Mouse (Mus musculus): ENCODE data around the gene Prpf39. TPM values are rescaled to one million over a fixed set of nuclear protein-coding genes. Genes with fewer than 3 reads are reported as not detected.

Prpf39 gene
- polyA plus RNA-seq (2014; fragmentation: Nextera tagmentation; extraction: Ambion mirVana) = 63.9 and 69.6 TPM in 2 replicates

GRCm38 (mm10) chr12:65036190-65036870 is at the start of gene Prpf39:
TSS of gene Prpf39 (plus strand) at chr12:65036333.
- Histone ChIP-seq H3K9me3 (ENCODE audit: control insufficient read depth, low read length) (no peaks in the 10 kb centered on the region), H3K27me3 (ENCODE audit: control insufficient read depth, insufficient read depth, low read length) (no peaks in the 10 kb centered on the region), H3K4me1 (ENCODE audit: control insufficient read depth, insufficient read depth, low read length) (peaks cover 11% of the 10 kb centered on the region), H3K36me3 (ENCODE audit: control insufficient read depth, insufficient read depth, low read length) (no peaks in the 10 kb centered on the region; the same call in 1 of the 2 replicates), H3K4me3 (ENCODE audit: low read depth, low read length) (peak within 1 kb of the TSS; percentile 95), H3K9ac (ENCODE audit: low read length) (peak within 1 kb of the TSS; percentile 91), H3K4me2 (peak within 1 kb of the TSS; percentile 64), H3K27ac (ENCODE audit: low read depth, low read length) (peak within 1 kb of the TSS; percentile 67; the same call in 1 of the 2 replicates)
- peak; percentile 98 for DNase-seq (ENCODE audit: low spot score, missing footprints)
- ATAC-seq (ENCODE audit: low FRiP score) = peak; percentile 97
- under 1% methylated on average over 64 of the region's 65 CpGs for WGBS

DNA sequence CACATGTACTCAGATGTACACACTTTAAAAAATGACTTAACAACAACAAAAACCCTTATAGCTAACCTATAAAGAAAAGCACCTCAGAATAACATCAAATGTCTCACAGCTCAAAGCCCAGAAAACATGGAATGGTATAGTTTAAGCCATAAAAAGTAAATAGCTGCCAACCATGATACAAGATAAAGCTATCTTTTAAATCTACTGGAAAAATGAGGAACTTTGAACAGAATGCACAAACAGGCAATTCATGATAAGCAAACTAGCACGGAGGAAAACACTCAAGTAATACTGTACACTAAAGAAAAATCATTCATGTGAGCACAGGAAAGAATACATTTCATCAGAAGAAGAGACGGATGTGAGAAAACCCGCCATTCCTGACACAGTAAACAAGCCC is 28.4 kb upstream of the Prpf39 start:
- no peak for ATAC-seq (ENCODE audit: low FRiP score)
- 88% methylated on average over 3 of the region's 3 CpGs for WGBS
- Histone ChIP-seq H3K36me3 (ENCODE audit: control insufficient read depth, insufficient read depth, low read length) (peaks cover 5% of the 10 kb centered on the region), H3K4me2 (no peak overlapping the region), H3K9me3 (ENCODE audit: control insufficient read depth, low read length) (no peaks in the 10 kb centered on the region), H3K4me1 (ENCODE audit: control insufficient read depth, insufficient read depth, low read length) (no peaks in the 10 kb centered on the region), H3K4me3 (ENCODE audit: low read depth, low read length) (no peak overlapping the region), H3K9ac (ENCODE audit: low read length) (no peak overlapping the region), H3K27ac (ENCODE audit: low read depth, low read length) (no peak overlapping the region), H3K27me3 (ENCODE audit: control insufficient read depth, insufficient read depth, low read length) (no peaks in the 10 kb centered on the region)
- no peak for DNase-seq (ENCODE audit: low spot score, missing footprints)

GRCm38 (mm10) chr12:65022842-65023241 is 13.3 kb upstream of the Prpf39 start:
- no peak for ATAC-seq (ENCODE audit: low FRiP score)
- Histone ChIP-seq H3K4me3 (ENCODE audit: low read depth, low read length) (no peak overlapping the region), H3K9ac (ENCODE audit: low read length) (no peak overlapping the region), H3K27ac (ENCODE audit: low read depth, low read length) (no peak overlapping the region), H3K36me3 (ENCODE audit: control insufficient read depth, insufficient read depth, low read length) (no peaks in the 10 kb centered on the region), H3K9me3 (ENCODE audit: control insufficient read depth, low read length) (no peaks in the 10 kb centered on the region), H3K4me1 (ENCODE audit: control insufficient read depth, insufficient read depth, low read length) (no peaks in the 10 kb centered on the region), H3K4me2 (no peak overlapping the region), H3K27me3 (ENCODE audit: control insufficient read depth, insufficient read depth, low read length) (no peaks in the 10 kb centered on the region)
- DNase-seq (ENCODE audit: low spot score, missing footprints) = no peak
- WGBS = 98% methylated on average over 6 of the region's 6 CpGs

GRCm38 (mm10) chr12:65035839-65036189 is 319 bp upstream of the Prpf39 start:
- no peak overlapping the region for H3K27ac ChIP-seq (ENCODE audit: low read depth, low read length)
- no peaks in the 10 kb centered on the region; the same call in 1 of the 2 replicates for H3K36me3 ChIP-seq (ENCODE audit: control insufficient read depth, insufficient read depth, low read length)
- DNase-seq (ENCODE audit: low spot score, missing footprints) (no peak), ATAC-seq (ENCODE audit: low FRiP score) (no peak)
- peak overlapping the region; percentile 20; the same call in 1 of the 2 replicates for H3K9ac ChIP-seq (ENCODE audit: low read length)
- no peaks in the 10 kb centered on the region for H3K9me3 ChIP-seq (ENCODE audit: control insufficient read depth, low read length)
- H3K4me3 ChIP-seq (ENCODE audit: low read depth, low read length) = peak overlapping the region; percentile 95
- no peaks in the 10 kb centered on the region for H3K27me3 ChIP-seq (ENCODE audit: control insufficient read depth, insufficient read depth, low read length)
- peaks cover 11% of the 10 kb centered on the region for H3K4me1 ChIP-seq (ENCODE audit: control insufficient read depth, insufficient read depth, low read length)
- H3K4me2 ChIP-seq = peak overlapping the region; percentile 64
- WGBS = 47% methylated on average over 8 of the region's 8 CpGs

- 21% methylated on average over 18 of the region's 18 CpGs for WGBS
- H3K4me2 ChIP-seq = peak overlapping the region; percentile 64
- no peaks in the 10 kb centered on the region for H3K27me3 ChIP-seq (ENCODE audit: control insufficient read depth, insufficient read depth, low read length)
- H3K9ac ChIP-seq (ENCODE audit: low read length) = peak overlapping the region; percentile 91
- peak overlapping the region; percentile 95 for H3K4me3 ChIP-seq (ENCODE audit: low read depth, low read length)
- H3K36me3 ChIP-seq (ENCODE audit: control insufficient read depth, insufficient read depth, low read length) = no peaks in the 10 kb centered on the region; the same call in 1 of the 2 replicates
- peaks cover 11% of the 10 kb centered on the region for H3K4me1 ChIP-seq (ENCODE audit: control insufficient read depth, insufficient read depth, low read length)
- no peak overlapping the region for H3K27ac ChIP-seq (ENCODE audit: low read depth, low read length)
- DNase-seq (ENCODE audit: low spot score, missing footprints) (peak; percentile 90), ATAC-seq (ENCODE audit: low FRiP score) (0 out of 2 replicates have a peak, but pooled peaks have one; percentile 31)
- no peaks in the 10 kb centered on the region for H3K9me3 ChIP-seq (ENCODE audit: control insufficient read depth, low read length)
Measured at GRCm38 (mm10) chr12:65036892-65037545, 886 bp downstream of the Prpf39 start.

- H3K27me3 ChIP-seq (ENCODE audit: control insufficient read depth, insufficient read depth, low read length) = no peaks in the 10 kb centered on the region
- H3K27ac ChIP-seq (ENCODE audit: low read depth, low read length) = no peak overlapping the region
- no peaks in the 10 kb centered on the region; the same call in 1 of the 2 replicates for H3K36me3 ChIP-seq (ENCODE audit: control insufficient read depth, insufficient read depth, low read length)
- DNase-seq (ENCODE audit: low spot score, missing footprints) (no peak), ATAC-seq (ENCODE audit: low FRiP score) (no peak)
- H3K9ac ChIP-seq (ENCODE audit: low read length) = peak overlapping the region; percentile 91; the same call in 1 of the 2 replicates
- H3K9me3 ChIP-seq (ENCODE audit: control insufficient read depth, low read length) = no peaks in the 10 kb centered on the region
- peak overlapping the region; percentile 64 for H3K4me2 ChIP-seq
- H3K4me1 ChIP-seq (ENCODE audit: control insufficient read depth, insufficient read depth, low read length) = peaks cover 11% of the 10 kb centered on the region
- WGBS = 58% methylated on average over 4 of the region's 4 CpGs
- peak overlapping the region; percentile 95 for H3K4me3 ChIP-seq (ENCODE audit: low read depth, low read length)
Measured at GRCm38 (mm10) chr12:65037546-65037937, 1.4 kb downstream of the Prpf39 start.

- Histone ChIP-seq H3K9ac (ENCODE audit: low read length) (no peak overlapping the region), H3K36me3 (ENCODE audit: control insufficient read depth, insufficient read depth, low read length) (peaks cover 7% of the 10 kb centered on the region), H3K9me3 (ENCODE audit: control insufficient read depth, low read length) (no peaks in the 10 kb centered on the region), H3K4me2 (no peak overlapping the region), H3K27me3 (ENCODE audit: control insufficient read depth, insufficient read depth, low read length) (no peaks in the 10 kb centered on the region), H3K4me3 (ENCODE audit: low read depth, low read length) (no peak overlapping the region), H3K4me1 (ENCODE audit: control insufficient read depth, insufficient read depth, low read length) (no peaks in the 10 kb centered on the region), H3K27ac (ENCODE audit: low read depth, low read length) (no peak overlapping the region)
- ATAC-seq (ENCODE audit: low FRiP score) = no peak
- no peak for DNase-seq (ENCODE audit: low spot score, missing footprints)
Measured at GRCm38 (mm10) chr12:65048799-65049198, 12.7 kb downstream of the Prpf39 start.

GRCm38 (mm10) chr12:65058203-65058602 is 22.1 kb downstream of the Prpf39 start:
- no peak overlapping the region for H3K27ac ChIP-seq (ENCODE audit: low read depth, low read length)
- no peak overlapping the region for H3K9ac ChIP-seq (ENCODE audit: low read length)
- no peaks in the 10 kb centered on the region for H3K4me1 ChIP-seq (ENCODE audit: control insufficient read depth, insufficient read depth, low read length)
- H3K27me3 ChIP-seq (ENCODE audit: control insufficient read depth, insufficient read depth, low read length) = no peaks in the 10 kb centered on the region
- 85% methylated on average over 2 of the region's 2 CpGs for WGBS
- no peak for ATAC-seq (ENCODE audit: low FRiP score)
- H3K4me3 ChIP-seq (ENCODE audit: low read depth, low read length) = no peak overlapping the region
- H3K9me3 ChIP-seq (ENCODE audit: control insufficient read depth, low read length) = no peaks in the 10 kb centered on the region
- no peak overlapping the region for H3K4me2 ChIP-seq
- peak; percentile 74 for DNase-seq (ENCODE audit: low spot score, missing footprints)
- peaks cover 8% of the 10 kb centered on the region for H3K36me3 ChIP-seq (ENCODE audit: control insufficient read depth, insufficient read depth, low read length)

DNA sequence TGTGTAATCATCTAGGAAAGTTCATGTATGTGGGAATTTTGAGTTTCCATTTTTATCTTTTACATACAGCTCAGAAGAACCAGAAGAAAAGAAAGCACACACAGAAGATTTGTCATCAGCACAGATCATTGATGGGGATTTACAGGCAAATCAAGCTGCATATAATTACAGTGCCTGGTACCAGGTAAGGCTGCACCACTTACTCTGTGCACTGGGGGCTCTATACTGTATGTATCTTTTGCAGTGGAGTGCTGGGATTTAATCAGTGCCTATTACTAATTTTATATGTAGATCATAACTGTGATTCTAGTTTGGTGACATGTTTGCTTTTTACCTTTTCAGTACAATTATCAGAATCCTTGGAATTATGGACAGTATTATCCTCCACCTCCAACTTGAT is 24.9 kb downstream of the Prpf39 start:
- Histone ChIP-seq H3K9me3 (ENCODE audit: control insufficient read depth, low read length) (no peaks in the 10 kb centered on the region), H3K9ac (ENCODE audit: low read length) (no peak overlapping the region), H3K4me2 (no peak overlapping the region), H3K4me1 (ENCODE audit: control insufficient read depth, insufficient read depth, low read length) (no peaks in the 10 kb centered on the region), H3K4me3 (ENCODE audit: low read depth, low read length) (no peak overlapping the region), H3K27me3 (ENCODE audit: control insufficient read depth, insufficient read depth, low read length) (no peaks in the 10 kb centered on the region), H3K27ac (ENCODE audit: low read depth, low read length) (no peak overlapping the region), H3K36me3 (ENCODE audit: control insufficient read depth, insufficient read depth, low read length) (peaks cover 15% of the 10 kb centered on the region)
- DNase-seq (ENCODE audit: low spot score, missing footprints) (no peak), ATAC-seq (ENCODE audit: low FRiP score) (no peak)
